Mouse (Mus musculus): ENCODE measurements at regions not wholly inside any gene's neighbourhood (a gene's known extent, or its start where the extent isn't known, plus 50 kb on each side); places are given as distances from the start of the nearest gene placed in this dataset.

GRCm38 (mm10) chrX:103904038-103904696, 76.9 kb downstream of the Rlim start:
- Histone ChIP-seq H3K9me3 (ENCODE audit: control insufficient read depth, low read length) (no peaks in the 10 kb centered on the region), H3K36me3 (ENCODE audit: control insufficient read depth, insufficient read depth, low read length) (no peaks in the 10 kb centered on the region), H3K4me1 (ENCODE audit: control insufficient read depth, insufficient read depth, low read length) (no peaks in the 10 kb centered on the region), H3K4me2 (ENCODE audit: low read depth, low read length) (no peak overlapping the region), H3K9ac (ENCODE audit: low read depth, low read length) (no peak overlapping the region), H3K27me3 (replicated peaks; ENCODE audit: control insufficient read depth, insufficient read depth, low read length) (peaks cover 12% of the 10 kb centered on the region), H3K27ac (replicated peaks; ENCODE audit: low read depth, low read length) (no peak overlapping the region), H3K4me3 (ENCODE audit: low read depth, low read length) (no peak overlapping the region)
- ATAC-seq (ENCODE audit: low read depth) = no peak
- WGBS = 72% methylated on average over 5 of the region's 5 CpGs
- DNase-seq (ENCODE audit: low spot score) = no peak

- ATAC-seq (ENCODE audit: low read depth) = no peak
- Histone ChIP-seq H3K4me1 (ENCODE audit: control insufficient read depth, insufficient read depth, low read length) (no peaks in the 10 kb centered on the region), H3K4me3 (ENCODE audit: low read depth, low read length) (no peak overlapping the region), H3K4me2 (ENCODE audit: low read depth, low read length) (peak overlapping the region; percentile 40), H3K27ac (replicated peaks; ENCODE audit: low read depth, low read length) (no peak overlapping the region), H3K27me3 (replicated peaks; ENCODE audit: control insufficient read depth, insufficient read depth, low read length) (peaks cover 35% of the 10 kb centered on the region), H3K36me3 (ENCODE audit: control insufficient read depth, insufficient read depth, low read length) (no peaks in the 10 kb centered on the region), H3K9ac (ENCODE audit: low read depth, low read length) (no peak overlapping the region), H3K9me3 (ENCODE audit: control insufficient read depth, low read length) (no peaks in the 10 kb centered on the region)
- WGBS = 53% methylated on average over 8 of the region's 24 CpGs
- no peak for DNase-seq (ENCODE audit: low spot score)
These were observed 57.6 kb upstream of the Slc16a2 start for GRCm38 (mm10) chrX:103879329-103879935.
